Mouse (Mus musculus) megakaryocyte-erythroid progenitor cell, adult 5 weeks (primary cell): Measurements from ENCODE around the gene Frem1. TPM values are rescaled to one million over a fixed set of nuclear protein-coding genes. Genes with fewer than 3 reads are reported as not detected.

Experiments
- polyA plus RNA-seq: library from polyadenylated mRNA; stranded (reverse); fragments of >175 nt; gene quantifications from 2 replicates; pipeline ENCODE4 v1.2.3, GENCODE M21; 2012

The Frem1 gene
- polyA plus RNA-seq: 0.03 TPM in 1 of 2 replicates, not detected in the other

GRCm38 (mm10) chr4:83051634-83052577 lies at the start of gene Frem1:
Frem1 (minus strand) TSS chr4:83052339.

GRCm38 (mm10) chr4:82884636-82885534 lies 167.3 kb downstream of the Frem1 start, which contains the start of gene Cer1:
Cer1 (minus strand) TSS chr4:82885148.

GRCm38 (mm10) chr4:82859131-82860125 lies 192.7 kb downstream of the Frem1 start, which contains the start of gene Zdhhc21:
Zdhhc21 (minus strand) TSS chr4:82859958.

Other genes with a start within 250 kb of the Frem1 start
- 1.5 and 2.4 TPM in 2 replicates for gene Zdhhc21, start 192.4 kb downstream of the Frem1 start, polyA plus RNA-seq
- gene Cer1, start 167.2 kb downstream of the Frem1 start, polyA plus RNA-seq: not detected in 2 replicates